Comparison of ENCODE assay signal across 19 mouse cellular contexts in genomic region chr15:96597116-96597515, GRCm38 (mm10).
"Had no signal": no experiment of that assay in that cellular context is flagged by ENCODE, and none has a peak within 500 bp of the region (broad histone marks: within the 10 kb centered on the region; RNA-seq: fewer than 3 reads in every experiment).

No protein-coding gene starts in this region.

- H3K9me3 ChIP-seq: midbrain, embryonic 12.5 days; neural tube, embryonic 13.5 days; neural tube, embryonic 15.5 days had no signal

- H3K4me2 ChIP-seq: lung, embryonic 14.5 days; midbrain, embryonic 12.5 days; neural tube, embryonic 13.5 days; neural tube, embryonic 15.5 days had no signal

- H3K9ac ChIP-seq: liver, embryonic 14.5 days; lung, embryonic 14.5 days; midbrain, embryonic 12.5 days; neural tube, embryonic 13.5 days; neural tube, embryonic 15.5 days had no signal

- H3K27me3 ChIP-seq: midbrain, embryonic 12.5 days; neural tube, embryonic 13.5 days; neural tube, embryonic 15.5 days had no signal

- DNase-seq: lung, adult 18-20 months; lung, embryonic 14.5 days; lung, postnatal 10 days; lung, postnatal 4 days; midbrain, embryonic 14.5 days; retina, postnatal 1 day; right cerebral cortex, adult 18-20 months; right cerebral cortex, postnatal 25 days; right cerebral cortex, postnatal 4 days; spleen, adult 18-20 months; thymus, adult 18-20 months; thymus, postnatal 14 days; thymus, postnatal 36 days had no signal

- ATAC-seq: midbrain, embryonic 16.5 days had no signal

- H3K4me3 ChIP-seq: midbrain, embryonic 12.5 days; myocyte; neural tube, embryonic 13.5 days; neural tube, embryonic 15.5 days had no signal

- H3K27ac ChIP-seq: liver, embryonic 14.5 days; midbrain, embryonic 12.5 days; neural tube, embryonic 13.5 days; neural tube, embryonic 15.5 days had no signal
